Mouse (Mus musculus): Measurements from ENCODE around the gene Prkab1. TPM values are rescaled to one million over a fixed set of nuclear protein-coding genes. Genes with fewer than 3 reads are reported as not detected.

Prkab1 gene
- polyA plus RNA-seq, 1 experiment from 2014 or later: 77.8 TPM

GRCm38 (mm10) chr5:116022658-116023200 lies 1.6 kb downstream of the Prkab1 start:
- H3K27ac ChIP-seq (ENCODE audit: low read depth, low read length): peak overlapping the region; percentile 84
- H3K4me2 ChIP-seq (replicated peaks; ENCODE audit: low read depth): peak overlapping the region; percentile 67
- H3K4me3 ChIP-seq (ENCODE audit: low read depth, low read length): peak overlapping the region; percentile 69
- no peaks in the 10 kb centered on the region for H3K9me3 ChIP-seq (ENCODE audit: control insufficient read depth)
- ATAC-seq: peak; percentile 15; the same call in 1 of the 2 replicates
- 38% methylated on average over 7 of the region's 7 CpGs for WGBS
- peaks cover 4% of the 10 kb centered on the region for H3K4me1 ChIP-seq (replicated peaks; ENCODE audit: control insufficient read depth, insufficient read depth, low read length)
- no peak for TF ChIP-seq CTCF (IDR thresholded peaks at IDR 0.05; ENCODE audit: low read depth)
- H3K36me3 ChIP-seq (ENCODE audit: control insufficient read depth, insufficient read depth): peaks cover 33% of the 10 kb centered on the region
- no peaks in the 10 kb centered on the region for H3K27me3 ChIP-seq (replicated peaks; ENCODE audit: control insufficient read depth, insufficient read depth, low read length)
- peak overlapping the region; percentile 56 for H3K9ac ChIP-seq (ENCODE audit: low read depth, low read length)

- Histone ChIP-seq H3K27ac (ENCODE audit: low read depth, low read length) (peak overlapping the region; percentile 84), H3K9ac (ENCODE audit: low read depth, low read length) (peak overlapping the region; percentile 56; the same call in 1 of the 2 replicates), H3K4me1 (replicated peaks; ENCODE audit: control insufficient read depth, insufficient read depth, low read length) (peaks cover 4% of the 10 kb centered on the region), H3K36me3 (ENCODE audit: control insufficient read depth, insufficient read depth) (peaks cover 39% of the 10 kb centered on the region), H3K4me3 (ENCODE audit: low read depth, low read length) (peak overlapping the region; percentile 7; the same call in 1 of the 2 replicates), H3K9me3 (ENCODE audit: control insufficient read depth) (no peaks in the 10 kb centered on the region), H3K4me2 (replicated peaks; ENCODE audit: low read depth) (peak overlapping the region; percentile 67), H3K27me3 (replicated peaks; ENCODE audit: control insufficient read depth, insufficient read depth, low read length) (no peaks in the 10 kb centered on the region)
- WGBS: 84% methylated on average over 12 of the region's 12 CpGs
- ATAC-seq: no peak
- TF ChIP-seq CTCF (IDR thresholded peaks at IDR 0.05; ENCODE audit: low read depth): no peak
Measured at GRCm38 (mm10) chr5:116022131-116022530, 2.2 kb downstream of the Prkab1 start.

- H3K4me1 ChIP-seq (replicated peaks; ENCODE audit: control insufficient read depth, insufficient read depth, low read length): peaks cover 4% of the 10 kb centered on the region
Measured at GRCm38 (mm10) chr5:116021552-116021951, 2.8 kb downstream of the Prkab1 start.

GRCm38 (mm10) chr5:116019371-116019770 lies 4.9 kb downstream of the Prkab1 start:
- 44% methylated on average over 11 of the region's 11 CpGs for WGBS
- Histone ChIP-seq H3K4me2 (replicated peaks; ENCODE audit: low read depth) (no peak overlapping the region), H3K27me3 (replicated peaks; ENCODE audit: control insufficient read depth, insufficient read depth, low read length) (no peaks in the 10 kb centered on the region), H3K4me1 (replicated peaks; ENCODE audit: control insufficient read depth, insufficient read depth, low read length) (peaks cover 5% of the 10 kb centered on the region), H3K4me3 (ENCODE audit: low read depth, low read length) (no peak overlapping the region), H3K9ac (ENCODE audit: low read depth, low read length) (no peak overlapping the region), H3K9me3 (ENCODE audit: control insufficient read depth) (no peaks in the 10 kb centered on the region), H3K36me3 (ENCODE audit: control insufficient read depth, insufficient read depth) (peaks cover 67% of the 10 kb centered on the region), H3K27ac (ENCODE audit: low read depth, low read length) (peak overlapping the region; percentile 63)
- no peak for TF ChIP-seq CTCF (IDR thresholded peaks at IDR 0.05; ENCODE audit: low read depth)
- ATAC-seq: 0 out of 2 replicates have a peak, but pooled peaks have one; percentile 13

More at GRCm38 (mm10) chr5:116021552-116021951, 2.8 kb downstream of the Prkab1 start:
- Histone ChIP-seq H3K4me2 (replicated peaks; ENCODE audit: low read depth) (peak overlapping the region; percentile 67), H3K36me3 (ENCODE audit: control insufficient read depth, insufficient read depth) (peaks cover 45% of the 10 kb centered on the region), H3K4me3 (ENCODE audit: low read depth, low read length) (no peak overlapping the region), H3K27me3 (replicated peaks; ENCODE audit: control insufficient read depth, insufficient read depth, low read length) (no peaks in the 10 kb centered on the region), H3K9me3 (ENCODE audit: control insufficient read depth) (no peaks in the 10 kb centered on the region), H3K27ac (ENCODE audit: low read depth, low read length) (no peak overlapping the region), H3K9ac (ENCODE audit: low read depth, low read length) (no peak overlapping the region)
- TF ChIP-seq CTCF (IDR thresholded peaks at IDR 0.05; ENCODE audit: low read depth): no peak
- 77% methylated on average over 14 of the region's 14 CpGs for WGBS
- ATAC-seq: no peak

- 45% methylated on average over 6 of the region's 6 CpGs for WGBS
- Histone ChIP-seq H3K27ac (ENCODE audit: low read depth, low read length) (peak overlapping the region; percentile 63), H3K9me3 (ENCODE audit: control insufficient read depth) (no peaks in the 10 kb centered on the region), H3K9ac (ENCODE audit: low read depth, low read length) (no peak overlapping the region), H3K27me3 (replicated peaks; ENCODE audit: control insufficient read depth, insufficient read depth, low read length) (no peaks in the 10 kb centered on the region), H3K4me2 (replicated peaks; ENCODE audit: low read depth) (no peak overlapping the region), H3K36me3 (ENCODE audit: control insufficient read depth, insufficient read depth) (peaks cover 73% of the 10 kb centered on the region), H3K4me3 (ENCODE audit: low read depth, low read length) (no peak overlapping the region), H3K4me1 (replicated peaks; ENCODE audit: control insufficient read depth, insufficient read depth, low read length) (peaks cover 7% of the 10 kb centered on the region)
- TF ChIP-seq CTCF (IDR thresholded peaks at IDR 0.05; ENCODE audit: low read depth): peak; percentile 71
- ATAC-seq: peak; percentile 37; the same call in 1 of the 2 replicates
Measured at GRCm38 (mm10) chr5:116018784-116019183, 5.5 kb downstream of the Prkab1 start.

- H3K4me2 ChIP-seq (replicated peaks; ENCODE audit: low read depth): no peak overlapping the region
- no peaks in the 10 kb centered on the region for H3K27me3 ChIP-seq (replicated peaks; ENCODE audit: control insufficient read depth, insufficient read depth, low read length)
- peaks cover 79% of the 10 kb centered on the region for H3K36me3 ChIP-seq (ENCODE audit: control insufficient read depth, insufficient read depth)
- ATAC-seq: no peak
- peaks cover 7% of the 10 kb centered on the region for H3K4me1 ChIP-seq (replicated peaks; ENCODE audit: control insufficient read depth, insufficient read depth, low read length)
- H3K4me3 ChIP-seq (ENCODE audit: low read depth, low read length): no peak overlapping the region
- H3K9ac ChIP-seq (ENCODE audit: low read depth, low read length): no peak overlapping the region
- 89% methylated on average over 9 of the region's 9 CpGs for WGBS
- H3K9me3 ChIP-seq (ENCODE audit: control insufficient read depth): no peaks in the 10 kb centered on the region
- 0 out of 2 replicates have a peak overlapping the region, but pooled peaks have one; percentile 15 for H3K27ac ChIP-seq (ENCODE audit: low read depth, low read length)
- no peak for TF ChIP-seq CTCF (IDR thresholded peaks at IDR 0.05; ENCODE audit: low read depth)
Measured at GRCm38 (mm10) chr5:116018196-116018595, 6.1 kb downstream of the Prkab1 start.
